Mouse (Mus musculus): ENCODE results near the gene Chn2. TPM values are rescaled to one million over a fixed set of nuclear protein-coding genes. Genes with fewer than 3 reads are reported as not detected.

Gene Chn2
- polyA plus RNA-seq, 1 experiment from 2014 or later = 9.8 TPM

GRCm38 (mm10) chr6:54279391-54279790 is 240.0 kb downstream of the Chn2 start:
- Histone ChIP-seq H3K9ac (ENCODE audit: low read length) (no peak overlapping the region), H3K4me3 (ENCODE audit: low read depth, low read length) (no peak overlapping the region), H3K27me3 (ENCODE audit: control insufficient read depth, insufficient read depth, low read length) (no peaks in the 10 kb centered on the region), H3K27ac (replicated peaks; ENCODE audit: low read depth, low read length) (no peak overlapping the region), H3K9me3 (ENCODE audit: control insufficient read depth, low read length) (no peaks in the 10 kb centered on the region), H3K4me1 (ENCODE audit: control insufficient read depth, insufficient read depth, low read length) (no peaks in the 10 kb centered on the region), H3K4me2 (ENCODE audit: low read depth, severe bottlenecking) (no peak overlapping the region), H3K36me3 (ENCODE audit: control insufficient read depth, insufficient read depth, low read length) (no peaks in the 10 kb centered on the region)
- ATAC-seq (ENCODE audit: insufficient number of reproducible peaks, low FRiP score, low TSS enrichment, low read depth) (no peak), DNase-seq (ENCODE audit: low spot score) (no peak)
- 73% methylated on average over 11 of the region's 11 CpGs for WGBS

- no peak for DNase-seq (ENCODE audit: low spot score)
- no peaks in the 10 kb centered on the region for H3K27me3 ChIP-seq (ENCODE audit: control insufficient read depth, insufficient read depth, low read length)
- H3K4me3 ChIP-seq (ENCODE audit: low read depth, low read length) = no peak overlapping the region
- no peak overlapping the region for H3K4me2 ChIP-seq (ENCODE audit: low read depth, severe bottlenecking)
- H3K4me1 ChIP-seq (ENCODE audit: control insufficient read depth, insufficient read depth, low read length) = no peaks in the 10 kb centered on the region
- no peak overlapping the region for H3K9ac ChIP-seq (ENCODE audit: low read length)
- no peak overlapping the region for H3K27ac ChIP-seq (replicated peaks; ENCODE audit: low read depth, low read length)
- no peaks in the 10 kb centered on the region for H3K36me3 ChIP-seq (ENCODE audit: control insufficient read depth, insufficient read depth, low read length)
- ATAC-seq (ENCODE audit: insufficient number of reproducible peaks, low FRiP score, low TSS enrichment, low read depth) = no peak
- no peaks in the 10 kb centered on the region for H3K9me3 ChIP-seq (ENCODE audit: control insufficient read depth, low read length)
- 88% methylated on average over 6 of the region's 6 CpGs for WGBS
Measured at GRCm38 (mm10) chr6:54280248-54280647, 240.9 kb downstream of the Chn2 start.

DNA sequence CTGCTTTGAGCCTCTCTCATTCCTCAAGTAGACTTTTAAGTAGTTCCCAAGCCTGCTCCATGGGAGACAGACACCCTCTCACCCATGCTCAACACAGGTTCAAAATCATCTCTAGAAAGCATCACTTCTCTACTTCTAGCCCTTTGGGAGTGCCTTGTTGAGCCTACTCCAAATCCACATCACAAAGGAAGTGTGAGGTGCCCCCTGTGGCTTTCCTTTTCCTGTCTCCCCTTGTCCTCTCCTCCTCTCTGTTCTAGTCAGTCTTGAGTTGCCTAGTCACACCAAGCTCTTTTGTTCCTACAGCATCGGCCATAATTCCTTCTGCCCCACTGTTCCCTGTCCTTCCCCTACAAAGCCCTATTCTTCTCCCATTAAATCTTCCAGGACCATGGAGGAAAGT is 243.9 kb downstream of the Chn2 start:
- Histone ChIP-seq H3K9ac (ENCODE audit: low read length) (no peak overlapping the region), H3K36me3 (ENCODE audit: control insufficient read depth, insufficient read depth, low read length) (no peaks in the 10 kb centered on the region), H3K27ac (replicated peaks; ENCODE audit: low read depth, low read length) (no peak overlapping the region), H3K27me3 (ENCODE audit: control insufficient read depth, insufficient read depth, low read length) (no peaks in the 10 kb centered on the region), H3K4me1 (ENCODE audit: control insufficient read depth, insufficient read depth, low read length) (no peaks in the 10 kb centered on the region), H3K4me3 (ENCODE audit: low read depth, low read length) (no peak overlapping the region), H3K4me2 (ENCODE audit: low read depth, severe bottlenecking) (no peak overlapping the region), H3K9me3 (ENCODE audit: control insufficient read depth, low read length) (no peaks in the 10 kb centered on the region)
- ATAC-seq (ENCODE audit: insufficient number of reproducible peaks, low FRiP score, low TSS enrichment, low read depth) (no peak), DNase-seq (ENCODE audit: low spot score) (no peak)
- WGBS = 68% methylated on average over 1 of the region's 1 CpGs

- Histone ChIP-seq H3K27me3 (ENCODE audit: control insufficient read depth, insufficient read depth, low read length) (no peaks in the 10 kb centered on the region), H3K4me2 (ENCODE audit: low read depth, severe bottlenecking) (no peak overlapping the region), H3K9ac (ENCODE audit: low read length) (no peak overlapping the region), H3K4me3 (ENCODE audit: low read depth, low read length) (no peak overlapping the region), H3K36me3 (ENCODE audit: control insufficient read depth, insufficient read depth, low read length) (no peaks in the 10 kb centered on the region), H3K9me3 (ENCODE audit: control insufficient read depth, low read length) (no peaks in the 10 kb centered on the region), H3K4me1 (ENCODE audit: control insufficient read depth, insufficient read depth, low read length) (no peaks in the 10 kb centered on the region), H3K27ac (replicated peaks; ENCODE audit: low read depth, low read length) (no peak overlapping the region)
- DNase-seq (ENCODE audit: low spot score) (no peak), ATAC-seq (ENCODE audit: insufficient number of reproducible peaks, low FRiP score, low TSS enrichment, low read depth) (no peak)
- 90% methylated on average over 12 of the region's 12 CpGs for WGBS
Measured at GRCm38 (mm10) chr6:54284167-54284711, 244.9 kb downstream of the Chn2 start.

- no peak overlapping the region for H3K27ac ChIP-seq (replicated peaks; ENCODE audit: low read depth, low read length)
- H3K36me3 ChIP-seq (ENCODE audit: control insufficient read depth, insufficient read depth, low read length) = no peaks in the 10 kb centered on the region
- H3K4me2 ChIP-seq (ENCODE audit: low read depth, severe bottlenecking) = no peak overlapping the region
- H3K4me1 ChIP-seq (ENCODE audit: control insufficient read depth, insufficient read depth, low read length) = no peaks in the 10 kb centered on the region
- no peak overlapping the region for H3K4me3 ChIP-seq (ENCODE audit: low read depth, low read length)
- no peak overlapping the region for H3K9ac ChIP-seq (ENCODE audit: low read length)
- no peak for DNase-seq (ENCODE audit: low spot score)
- H3K27me3 ChIP-seq (ENCODE audit: control insufficient read depth, insufficient read depth, low read length) = no peaks in the 10 kb centered on the region
- WGBS = 84% methylated on average over 5 of the region's 5 CpGs
- no peak for ATAC-seq (ENCODE audit: insufficient number of reproducible peaks, low FRiP score, low TSS enrichment, low read depth)
- no peaks in the 10 kb centered on the region for H3K9me3 ChIP-seq (ENCODE audit: control insufficient read depth, low read length)
Measured at GRCm38 (mm10) chr6:54286813-54287212, 247.5 kb downstream of the Chn2 start.

DNA sequence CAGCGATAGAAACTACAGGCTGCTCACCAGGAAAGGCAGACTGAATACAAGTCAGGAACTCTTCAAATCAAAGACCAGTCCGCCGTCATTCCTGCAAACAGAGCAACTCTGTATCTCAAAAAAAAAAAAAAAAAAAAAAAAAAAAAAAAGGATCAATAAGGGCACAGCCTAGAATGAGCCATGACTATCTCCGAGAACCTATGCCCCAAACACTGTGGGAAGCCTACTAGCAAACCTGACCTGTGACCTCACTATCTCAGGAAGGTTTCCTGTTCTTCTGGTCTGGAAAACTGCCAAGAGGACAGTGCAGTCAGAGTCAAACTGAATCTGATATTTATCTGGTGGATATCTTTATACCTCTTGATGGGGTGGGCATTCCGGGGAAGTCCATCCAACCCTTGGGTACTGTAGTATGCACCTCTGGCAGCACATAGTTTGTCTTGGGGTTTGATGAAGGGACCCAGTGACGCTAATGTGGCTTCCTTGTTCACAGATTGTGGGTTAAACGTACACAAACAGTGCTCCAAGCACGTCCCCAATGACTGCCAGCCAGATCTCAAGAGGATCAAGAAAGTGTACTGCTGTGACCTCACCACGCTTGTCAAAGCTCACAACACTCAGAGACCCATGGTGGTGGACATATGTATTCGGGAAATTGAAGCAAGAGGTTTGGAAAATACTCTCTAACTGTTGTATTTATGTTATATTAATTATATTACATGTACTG is 250.6 kb downstream of the Chn2 start:
- no peaks in the 10 kb centered on the region for H3K27me3 ChIP-seq (ENCODE audit: control insufficient read depth, insufficient read depth, low read length)
- no peaks in the 10 kb centered on the region for H3K9me3 ChIP-seq (ENCODE audit: control insufficient read depth, low read length)
- WGBS = 84% methylated on average over 10 of the region's 10 CpGs
- H3K27ac ChIP-seq (replicated peaks; ENCODE audit: low read depth, low read length) = no peak overlapping the region
- no peak overlapping the region for H3K4me3 ChIP-seq (ENCODE audit: low read depth, low read length)
- H3K4me1 ChIP-seq (ENCODE audit: control insufficient read depth, insufficient read depth, low read length) = no peaks in the 10 kb centered on the region
- no peak overlapping the region for H3K9ac ChIP-seq (ENCODE audit: low read length)
- ATAC-seq (ENCODE audit: insufficient number of reproducible peaks, low FRiP score, low TSS enrichment, low read depth) = no peak
- H3K4me2 ChIP-seq (ENCODE audit: low read depth, severe bottlenecking) = no peak overlapping the region
- no peak for DNase-seq (ENCODE audit: low spot score)
- no peaks in the 10 kb centered on the region for H3K36me3 ChIP-seq (ENCODE audit: control insufficient read depth, insufficient read depth, low read length)

- Histone ChIP-seq H3K4me3 (ENCODE audit: low read depth, low read length) (no peak overlapping the region), H3K4me2 (ENCODE audit: low read depth, severe bottlenecking) (no peak overlapping the region), H3K27me3 (ENCODE audit: control insufficient read depth, insufficient read depth, low read length) (no peaks in the 10 kb centered on the region), H3K4me1 (ENCODE audit: control insufficient read depth, insufficient read depth, low read length) (no peaks in the 10 kb centered on the region), H3K36me3 (ENCODE audit: control insufficient read depth, insufficient read depth, low read length) (no peaks in the 10 kb centered on the region; the same call in 1 of the 2 replicates), H3K9ac (ENCODE audit: low read length) (no peak overlapping the region), H3K9me3 (ENCODE audit: control insufficient read depth, low read length) (no peaks in the 10 kb centered on the region), H3K27ac (replicated peaks; ENCODE audit: low read depth, low read length) (no peak overlapping the region)
- 88% methylated on average over 2 of the region's 2 CpGs for WGBS
- ATAC-seq (ENCODE audit: insufficient number of reproducible peaks, low FRiP score, low TSS enrichment, low read depth) = no peak
- no peak for DNase-seq (ENCODE audit: low spot score)
Measured at GRCm38 (mm10) chr6:54297231-54297630, 257.9 kb downstream of the Chn2 start.

- Histone ChIP-seq H3K27ac (replicated peaks; ENCODE audit: low read depth, low read length) (no peak overlapping the region), H3K4me1 (ENCODE audit: control insufficient read depth, insufficient read depth, low read length) (no peaks in the 10 kb centered on the region), H3K4me3 (ENCODE audit: low read depth, low read length) (no peak overlapping the region), H3K27me3 (ENCODE audit: control insufficient read depth, insufficient read depth, low read length) (no peaks in the 10 kb centered on the region), H3K9ac (ENCODE audit: low read length) (no peak overlapping the region), H3K9me3 (ENCODE audit: control insufficient read depth, low read length) (no peaks in the 10 kb centered on the region), H3K36me3 (ENCODE audit: control insufficient read depth, insufficient read depth, low read length) (no peaks in the 10 kb centered on the region; the same call in 1 of the 2 replicates), H3K4me2 (ENCODE audit: low read depth, severe bottlenecking) (no peak overlapping the region)
- ATAC-seq (ENCODE audit: insufficient number of reproducible peaks, low FRiP score, low TSS enrichment, low read depth) (no peak), DNase-seq (ENCODE audit: low spot score) (no peak)
- WGBS = 76% methylated on average over 2 of the region's 2 CpGs
Measured at GRCm38 (mm10) chr6:54299417-54299816, 260.1 kb downstream of the Chn2 start.

- no peaks in the 10 kb centered on the region for H3K27me3 ChIP-seq (ENCODE audit: control insufficient read depth, insufficient read depth, low read length)
- H3K4me1 ChIP-seq (ENCODE audit: control insufficient read depth, insufficient read depth, low read length) = no peaks in the 10 kb centered on the region
- WGBS = 66% methylated on average over 1 of the region's 1 CpGs
- DNase-seq (ENCODE audit: low spot score) (no peak), ATAC-seq (ENCODE audit: insufficient number of reproducible peaks, low FRiP score, low TSS enrichment, low read depth) (no peak)
- H3K27ac ChIP-seq (replicated peaks; ENCODE audit: low read depth, low read length) = no peak overlapping the region
- H3K9ac ChIP-seq (ENCODE audit: low read length) = no peak overlapping the region
- H3K4me3 ChIP-seq (ENCODE audit: low read depth, low read length) = no peak overlapping the region
- no peaks in the 10 kb centered on the region for H3K9me3 ChIP-seq (ENCODE audit: control insufficient read depth, low read length)
- no peaks in the 10 kb centered on the region for H3K36me3 ChIP-seq (ENCODE audit: control insufficient read depth, insufficient read depth, low read length)
- no peak overlapping the region for H3K4me2 ChIP-seq (ENCODE audit: low read depth, severe bottlenecking)
Measured at GRCm38 (mm10) chr6:54305777-54306176, 266.4 kb downstream of the Chn2 start.

Measured in limb, embryonic 11.5 days (tissue).